In the genomic region with DNA sequence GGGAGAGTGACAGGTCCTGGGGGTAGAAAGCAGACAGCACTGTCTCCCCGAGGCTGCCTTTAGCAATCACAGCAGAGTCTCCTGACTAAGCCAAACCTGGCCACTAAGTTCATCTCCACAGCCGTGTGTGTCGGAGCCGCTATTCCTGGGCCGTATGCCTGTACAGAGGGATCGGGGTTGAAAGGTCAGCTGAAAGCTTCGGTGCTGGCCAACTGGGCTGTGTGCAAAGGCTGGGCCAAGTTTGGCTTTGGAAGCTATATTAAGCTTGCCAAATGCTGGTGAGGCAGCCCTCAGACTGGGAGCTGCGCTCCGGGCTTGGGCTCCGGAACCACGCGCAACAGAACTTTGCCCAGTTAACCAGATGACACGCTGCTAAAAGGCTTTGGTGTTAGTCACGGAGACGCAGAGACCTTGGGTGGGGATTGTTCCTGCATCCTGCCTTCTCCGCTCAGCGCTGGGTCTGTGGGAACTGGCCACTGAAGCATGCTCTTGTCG, we compare ENCODE assay signal across 9 mouse cellular contexts. TPM values are rescaled to one million over a fixed set of nuclear protein-coding genes. Genes with fewer than 3 reads are reported as not detected.
DNase-seq lines count a peak whose midpoint lies in the region; ATAC-seq and TF ChIP-seq lines count a peak whose summit lies in the region.
"Had no signal": no experiment of that assay in that cellular context is flagged by ENCODE, and none has a peak within 500 bp of the region (broad histone marks: within the 10 kb centered on the region; RNA-seq: fewer than 3 reads in every experiment).

No protein-coding gene starts in this region.

- no peak for TF ChIP-seq POLR2A in kidney, adult 2 months (IDR thresholded peaks at IDR 0.05; ENCODE audit: low read depth, low read length)

- H3K4me1 ChIP-seq in kidney, adult 2 months (ENCODE audit: control insufficient read depth, insufficient read depth, low read length), result no peaks in the 10 kb centered on the region
- H3K4me1 ChIP-seq in lung, embryonic 16.5 days (replicated peaks; ENCODE audit: control insufficient read depth, insufficient read depth, low read length), result peaks cover 6% of the 10 kb centered on the region; the same call in 1 of the 2 replicates
- H3K4me1 ChIP-seq: lung, embryonic 15.5 days had no signal

- intact Hi-C loops in gastrocnemius, adult 2 months (cut with DNase I), result no loop called here

- TF ChIP-seq CTCF in layer of hippocampus, adult 2 months (conservative IDR thresholded peaks at IDR 0.05), result no peak
- TF ChIP-seq CTCF in gastrocnemius, adult 2 months (IDR thresholded peaks at IDR 0.05), result peak; percentile 53
- no peak; the same call in 1 of the 2 replicates for TF ChIP-seq CTCF in kidney, adult 2 months (conservative IDR thresholded peaks at IDR 0.05; ENCODE audit: insufficient read depth, insufficient read length, low read depth, low read length)

- no peak overlapping the region for H3K9ac ChIP-seq in lung, embryonic 16.5 days (ENCODE audit: low read length)
- H3K9ac ChIP-seq: lung, embryonic 15.5 days had no signal

- peak; percentile 54 for ATAC-seq in lung, embryonic 16.5 days (ENCODE audit: low read depth)

- H3K36me3 ChIP-seq in kidney, adult 2 months (ENCODE audit: control insufficient read depth, insufficient read depth, low read length), result no peaks in the 10 kb centered on the region
- H3K36me3 ChIP-seq in lung, embryonic 16.5 days (ENCODE audit: control insufficient read depth, insufficient read depth, low read length), result no peaks in the 10 kb centered on the region
- H3K36me3 ChIP-seq: lung, embryonic 15.5 days had no signal

- H3K27me3 ChIP-seq in kidney, adult 2 months (replicated peaks; ENCODE audit: control insufficient read depth, insufficient read depth, low read length), result no peaks in the 10 kb centered on the region
- H3K27me3 ChIP-seq in lung, embryonic 16.5 days (ENCODE audit: control insufficient read depth, insufficient read depth, low read depth, low read length), result peaks cover 7% of the 10 kb centered on the region

- DNase-seq in layer of hippocampus, adult 2 months (ENCODE audit: low spot score in 2 of 2), result peak; percentile 10 to 16
- no peak for DNase-seq in layer of hippocampus, postnatal 25 days (ENCODE audit: extremely low spot score in 1 of 2, low spot score in 1 of 2)
- peak; percentile 90 for DNase-seq in gastrocnemius, adult 2 months
- peak; percentile 85 for DNase-seq in kidney, adult 2 months
- DNase-seq in urinary bladder, adult 2 months (ENCODE audit: low spot score), result no peak
- DNase-seq in left cerebral cortex, adult 8-10 months (ENCODE audit: low spot score in 2 of 2), result no peak
- no peak for DNase-seq in spleen, adult 12 weeks (ENCODE audit: low spot score)

- peak overlapping the region; percentile 36 for H3K4me3 ChIP-seq in layer of hippocampus, adult 2 months
- peak overlapping the region; percentile 75 for H3K4me3 ChIP-seq in gastrocnemius, adult 2 months
- H3K4me3 ChIP-seq in kidney, adult 2 months (ENCODE audit: insufficient read depth, low read depth, low read length), result no peak overlapping the region
- no peak overlapping the region for H3K4me3 ChIP-seq in lung, embryonic 16.5 days (ENCODE audit: low read length)
- H3K4me3 ChIP-seq: lung, embryonic 15.5 days had no signal

- 48% methylated on average over 18 of the region's 18 CpGs for WGBS in kidney, adult 2 months
- WGBS in lung, embryonic 16.5 days, result 60% methylated on average over 18 of the region's 18 CpGs

- no peak overlapping the region for H3K27ac ChIP-seq in layer of hippocampus, adult 2 months
- H3K27ac ChIP-seq in gastrocnemius, adult 2 months, result peak overlapping the region; percentile 97
- no peak overlapping the region for H3K27ac ChIP-seq in kidney, adult 2 months (ENCODE audit: insufficient read depth, low read depth, low read length)
- H3K27ac ChIP-seq in lung, embryonic 16.5 days (ENCODE audit: low read length), result no peak overlapping the region
- H3K27ac ChIP-seq: lung, embryonic 15.5 days had no signal

- H3K4me2 ChIP-seq in lung, embryonic 16.5 days (ENCODE audit: low read depth, low read length), result 0 out of 2 replicates have a peak overlapping the region, but pooled peaks have one; percentile 6
- H3K4me2 ChIP-seq: lung, embryonic 15.5 days had no signal

- H3K9me3 ChIP-seq in lung, embryonic 16.5 days (ENCODE audit: control insufficient read depth, low read length), result no peaks in the 10 kb centered on the region
- H3K9me3 ChIP-seq: lung, embryonic 15.5 days had no signal

RNA-seq across cellular contexts. Expression of a gene that starts 19.9 kb away (rescaled TPM):
- 1 to 10 TPM; 5.5 to 6.8 TPM for total RNA-seq in layer of hippocampus, adult 2 months (2021)
- 1 to 10 TPM; 5.9 to 8.1 TPM for total RNA-seq in layer of hippocampus, postnatal 25 days (2021)
- total RNA-seq in gastrocnemius, adult 2 months (2021), result 10 to 100 TPM; 58.4 to 59.6 TPM
- polyA plus RNA-seq in kidney, adult 2 months (2012; rRNA removed), result 2.3 and 3.5 TPM in 2 replicates
- 0.67 and 0.91 TPM in 2 replicates for polyA plus RNA-seq in lung, embryonic 16.5 days (2015; fragmentation: Nextera tagmentation; extraction: Ambion mirVana)
- 2.1 and 3.0 TPM in 2 replicates for polyA plus RNA-seq in urinary bladder, adult 2 months (2012; rRNA removed)
- 10 to 100 TPM; 22.6 to 28.4 (median 24.6) TPM for total RNA-seq in left cerebral cortex, adult 8-10 months (2022)

Comparison
In these comparisons a context has a peak if more than half of its experiments do, and no peak if none do; other contexts are left out.
1. DNase-seq: peak in layer of hippocampus, adult 2 months (2 of 2), gastrocnemius, adult 2 months (single experiment) and kidney, adult 2 months (single experiment); none in layer of hippocampus, postnatal 25 days (0 of 2), urinary bladder, adult 2 months (single experiment), left cerebral cortex, adult 8-10 months (0 of 2) and spleen, adult 12 weeks (single experiment).
2. H3K4me3 ChIP-seq: peak in layer of hippocampus, adult 2 months (single experiment) and gastrocnemius, adult 2 months (single experiment); none in kidney, adult 2 months (single experiment) and lung, embryonic 16.5 days (single experiment).